10 mouse cellular contexts compared by ENCODE assay signal in genomic region chr10:76681882-76682281, GRCm38 (mm10). TPM values are rescaled to one million over a fixed set of nuclear protein-coding genes. Genes with fewer than 3 reads are reported as not detected.
DNase-seq lines count a peak whose midpoint lies in the region; ATAC-seq and TF ChIP-seq lines count a peak whose summit lies in the region.
"Had no signal": no experiment of that assay in that cellular context is flagged by ENCODE, and none has a peak within 500 bp of the region (broad histone marks: within the 10 kb centered on the region; RNA-seq: fewer than 3 reads in every experiment).

No protein-coding gene starts in this region.

- H3K4me2 ChIP-seq in embryonic facial prominence, embryonic 14.5 days (ENCODE audit: low read depth, low read length) = no peak overlapping the region
- H3K4me2 ChIP-seq in intestine, embryonic 15.5 days (replicated peaks) = no peak overlapping the region
- H3K4me2 ChIP-seq: liver, embryonic 13.5 days had no signal

- H3K4me3 ChIP-seq in embryonic facial prominence, embryonic 14.5 days (ENCODE audit: low read depth, low read length) = no peak overlapping the region
- no peak overlapping the region for H3K4me3 ChIP-seq in intestine, embryonic 15.5 days (replicated peaks)
- H3K4me3 ChIP-seq: liver, embryonic 13.5 days had no signal

- H3K27me3 ChIP-seq in embryonic facial prominence, embryonic 14.5 days (replicated peaks; ENCODE audit: control insufficient read depth, insufficient read depth, low read length) = no peaks in the 10 kb centered on the region
- H3K27me3 ChIP-seq in intestine, embryonic 15.5 days (replicated peaks) = no peaks in the 10 kb centered on the region
- H3K27me3 ChIP-seq: liver, embryonic 13.5 days had no signal

- 0 out of 2 replicates have a peak, but pooled peaks have one; percentile 12 for ATAC-seq in embryonic facial prominence, embryonic 14.5 days (ENCODE audit: low read depth)
- ATAC-seq in intestine, embryonic 15.5 days = no peak
- ATAC-seq in activated CD4-positive, CD25-positive, alpha-beta regulatory T cell, adult 4 months = no peak

- no peaks in the 10 kb centered on the region for H3K9me3 ChIP-seq in embryonic facial prominence, embryonic 14.5 days (ENCODE audit: control insufficient read depth, low read length)
- no peaks in the 10 kb centered on the region for H3K9me3 ChIP-seq in intestine, embryonic 15.5 days
- H3K9me3 ChIP-seq: liver, embryonic 13.5 days had no signal

- WGBS in embryonic facial prominence, embryonic 14.5 days = 49% methylated on average over 3 of the region's 3 CpGs
- 59% methylated on average over 3 of the region's 3 CpGs for WGBS in intestine, embryonic 15.5 days

- DNase-seq in brain, embryonic 14.5 days (ENCODE audit: low read depth) = peak; percentile 2
- DNase-seq in embryonic facial prominence, embryonic 14.5 days (ENCODE audit: low spot score) = peak; percentile 40
- peak; percentile 70 to 77 for DNase-seq in kidney, postnatal 4 days
- DNase-seq in c-Kit-positive CD71-positive TER-119-positive erythroid progenitor cells, embryonic 14.5 days (ENCODE audit: low spot score) = no peak
- no peak for DNase-seq in layer of hippocampus, postnatal 10 days (ENCODE audit: low spot score in 2 of 2)
- DNase-seq: cerebellum, adult 9-11 months; liver, embryonic 13.5 days; thymus, postnatal 4 days had no signal

- no peak for TF ChIP-seq POLR2A in brain, embryonic 14.5 days (IDR thresholded peaks at IDR 0.05; ENCODE audit: borderline replicate concordance, extremely low read depth, insufficient read depth, insufficient read length, poor library complexity, severe bottlenecking)

- H3K27ac ChIP-seq in embryonic facial prominence, embryonic 14.5 days (replicated peaks; ENCODE audit: low read depth, low read length) = peak overlapping the region; percentile 1
- peak overlapping the region; percentile 91 for H3K27ac ChIP-seq in intestine, embryonic 15.5 days
- H3K27ac ChIP-seq: liver, embryonic 13.5 days had no signal

- TF ChIP-seq CTCF in brain, embryonic 14.5 days (IDR thresholded peaks at IDR 0.05; ENCODE audit: borderline replicate concordance, extremely low read depth, insufficient read depth, insufficient read length) = no peak

- H3K9ac ChIP-seq in embryonic facial prominence, embryonic 14.5 days (ENCODE audit: low read depth, low read length) = no peak overlapping the region
- no peak overlapping the region for H3K9ac ChIP-seq in intestine, embryonic 15.5 days
- H3K9ac ChIP-seq: liver, embryonic 13.5 days had no signal

- no peaks in the 10 kb centered on the region for H3K36me3 ChIP-seq in embryonic facial prominence, embryonic 14.5 days (ENCODE audit: control insufficient read depth, insufficient read depth, low read length)
- no peaks in the 10 kb centered on the region for H3K36me3 ChIP-seq in intestine, embryonic 15.5 days
- H3K36me3 ChIP-seq: liver, embryonic 13.5 days had no signal

- peaks cover 29% of the 10 kb centered on the region for H3K4me1 ChIP-seq in embryonic facial prominence, embryonic 14.5 days (ENCODE audit: control insufficient read depth, insufficient read depth, low read length)
- H3K4me1 ChIP-seq in intestine, embryonic 15.5 days (replicated peaks) = peaks cover 22% of the 10 kb centered on the region
- H3K4me1 ChIP-seq: liver, embryonic 13.5 days had no signal

RNA-seq across cellular contexts. Expression of gene Col6a1, which starts 44.1 kb away (rescaled TPM):
- 30.4 and 47.4 TPM in 2 replicates for polyA plus RNA-seq in brain, embryonic 14.5 days (2012; rRNA removed)
- polyA plus RNA-seq in embryonic facial prominence, embryonic 14.5 days (2014; fragmentation: Nextera tagmentation; extraction: Ambion mirVana) = 405 and 419 TPM in 2 replicates
- polyA plus RNA-seq in intestine, embryonic 15.5 days (2015; fragmentation: Nextera tagmentation; extraction: Ambion mirVana) = 317 and 323 TPM in 2 replicates
- polyA plus RNA-seq in activated CD4-positive, CD25-positive, alpha-beta regulatory T cell, adult 4 months (2017; shearing (Covaris generic)) = not detected
- total RNA-seq in layer of hippocampus, postnatal 10 days (2021) = 10 to 100 TPM; 38.0 to 38.9 TPM

RNA-seq across cellular contexts. Expression of gene Col6a2, which starts 58.5 kb away (rescaled TPM):
- polyA plus RNA-seq in brain, embryonic 14.5 days (2012; rRNA removed) = 28.1 and 49.8 TPM in 2 replicates
- 243 TPM in 2 replicates for polyA plus RNA-seq in embryonic facial prominence, embryonic 14.5 days (2014; fragmentation: Nextera tagmentation; extraction: Ambion mirVana)
- 274 and 282 TPM in 2 replicates for polyA plus RNA-seq in intestine, embryonic 15.5 days (2015; fragmentation: Nextera tagmentation; extraction: Ambion mirVana)
- under 1 TPM in 1 of 2 experiments, not detected in 1; 0.13 TPM for polyA plus RNA-seq in activated CD4-positive, CD25-positive, alpha-beta regulatory T cell, adult 4 months (2017; shearing (Covaris generic))
- total RNA-seq in layer of hippocampus, postnatal 10 days (2021) = 10 to 100 TPM; 15.6 to 17.8 TPM

Comparison
In these comparisons a context has a peak if more than half of its experiments do, and no peak if none do; other contexts are left out.
1. DNase-seq: peak in brain, embryonic 14.5 days (single experiment), embryonic facial prominence, embryonic 14.5 days (single experiment) and kidney, postnatal 4 days (2 of 2); none in c-Kit-positive CD71-positive TER-119-positive erythroid progenitor cells, embryonic 14.5 days (single experiment) and layer of hippocampus, postnatal 10 days (0 of 2).
2. RNA of gene Col6a1, which starts 44.1 kb away (polyA plus RNA-seq): 405 to 419 TPM in embryonic facial prominence, embryonic 14.5 days, 317 to 323 TPM in intestine, embryonic 15.5 days and 30.4 to 47.4 TPM in brain, embryonic 14.5 days; not detected in activated CD4-positive, CD25-positive, alpha-beta regulatory T cell, adult 4 months; every median in the first group is over 10 times any median in the second.
3. RNA of gene Col6a2, which starts 58.5 kb away (polyA plus RNA-seq): 274 to 282 TPM in intestine, embryonic 15.5 days, 243 TPM in embryonic facial prominence, embryonic 14.5 days and 28.1 to 49.8 TPM in brain, embryonic 14.5 days; 0.13 TPM in activated CD4-positive, CD25-positive, alpha-beta regulatory T cell, adult 4 months; every median in the first group is over 10 times any median in the second.